Mouse (Mus musculus) ES-CJ7 (cell line): Measurements from ENCODE around the gene Kcng4.
A peak's percentile ranks its signal among the peaks of the same experiment; 100 is the strongest.

Experiments used
- DNase-seq: peaks from one replicate; pipeline ENCODE4 v3.0.0; 2011; ENCODE audit warnings: low read depth, low spot score

Kcng4 gene

GRCm38 (mm10) chr8:119641058-119641457 lies 5.6 kb upstream of the Kcng4 start:
- DNase-seq, result no peak

GRCm38 (mm10) chr8:119639798-119640197 lies 4.3 kb upstream of the Kcng4 start:
- DNase-seq, result no peak

GRCm38 (mm10) chr8:119638261-119638660 lies 2.8 kb upstream of the Kcng4 start:
- DNase-seq, result no peak

GRCm38 (mm10) chr8:119637381-119637780 lies 1.9 kb upstream of the Kcng4 start:
- DNase-seq, result no peak

GRCm38 (mm10) chr8:119636766-119637165 lies 1.3 kb upstream of the Kcng4 start:
- no peak for DNase-seq

GRCm38 (mm10) chr8:119635958-119636357 lies 478 bp upstream of the Kcng4 start:
- DNase-seq, result no peak

- no peak for DNase-seq
These were observed 704 bp downstream of the Kcng4 start for GRCm38 (mm10) chr8:119634616-119635336.

GRCm38 (mm10) chr8:119632909-119633308 lies 2.6 kb downstream of the Kcng4 start:
- DNase-seq, result no peak

GRCm38 (mm10) chr8:119632246-119632645 lies 3.2 kb downstream of the Kcng4 start:
- DNase-seq, result peak; percentile 63

- no peak for DNase-seq
These were observed 4.6 kb downstream of the Kcng4 start for GRCm38 (mm10) chr8:119630841-119631240.

- peak; percentile 81 for DNase-seq
These were observed 7.7 kb downstream of the Kcng4 start for GRCm38 (mm10) chr8:119627613-119628359.

GRCm38 (mm10) chr8:119627199-119627598 lies 8.3 kb downstream of the Kcng4 start:
- DNase-seq, result no peak

- peak; percentile 40 for DNase-seq
These were observed 9.7 kb downstream of the Kcng4 start for GRCm38 (mm10) chr8:119625788-119626187.

GRCm38 (mm10) chr8:119624916-119625315 lies 10.6 kb downstream of the Kcng4 start:
- no peak for DNase-seq

GRCm38 (mm10) chr8:119623744-119624143 lies 11.7 kb downstream of the Kcng4 start:
- DNase-seq, result no peak

- DNase-seq, result no peak
These were observed 12.4 kb downstream of the Kcng4 start for GRCm38 (mm10) chr8:119623061-119623460.

GRCm38 (mm10) chr8:119622555-119622954 lies 12.9 kb downstream of the Kcng4 start:
- DNase-seq, result peak; percentile 86

- DNase-seq, result peak; percentile 75
These were observed 14.5 kb downstream of the Kcng4 start for GRCm38 (mm10) chr8:119620848-119621465.

- DNase-seq, result peak; percentile 91
These were observed 15.2 kb downstream of the Kcng4 start for GRCm38 (mm10) chr8:119620116-119620840.

GRCm38 (mm10) chr8:119618887-119619286 lies 16.6 kb downstream of the Kcng4 start:
- DNase-seq, result no peak

GRCm38 (mm10) chr8:119617586-119617985 lies 17.9 kb downstream of the Kcng4 start:
- no peak for DNase-seq

- no peak for DNase-seq
These were observed 18.7 kb downstream of the Kcng4 start for GRCm38 (mm10) chr8:119616811-119617210.
